Mouse (Mus musculus): ENCODE measurements around the gene Art4. TPM values are rescaled to one million over a fixed set of nuclear protein-coding genes. Genes with fewer than 3 reads are reported as not detected.

Art4 gene
- total RNA-seq, 1 experiment from 2014 or later = 5.4 TPM

GRCm38 (mm10) chr6:136866150-136866549, 8.6 kb upstream of the Art4 start:
- DNase-seq = no peak

GRCm38 (mm10) chr6:136865360-136865759, 7.8 kb upstream of the Art4 start:
- DNase-seq = no peak

GRCm38 (mm10) chr6:136861020-136861419, 3.5 kb upstream of the Art4 start:
- DNase-seq = no peak

GRCm38 (mm10) chr6:136858420-136858819, 887 bp upstream of the Art4 start:
- no peak for DNase-seq

GRCm38 (mm10) chr6:136857873-136858260, 334 bp upstream of the Art4 start:
- no peak for DNase-seq

GRCm38 (mm10) chr6:136856071-136856636, 1.4 kb downstream of the Art4 start:
- peak; percentile 35 for DNase-seq

GRCm38 (mm10) chr6:136855183-136855582, 2.4 kb downstream of the Art4 start:
- no peak for DNase-seq

- DNase-seq = no peak
Measured at GRCm38 (mm10) chr6:136854361-136854781, 3.2 kb downstream of the Art4 start.

GRCm38 (mm10) chr6:136852762-136853161, 4.8 kb downstream of the Art4 start:
- DNase-seq = no peak

GRCm38 (mm10) chr6:136852348-136852747, 5.2 kb downstream of the Art4 start:
- DNase-seq = no peak

- DNase-seq = no peak
Measured at GRCm38 (mm10) chr6:136850267-136850666, 7.3 kb downstream of the Art4 start.

GRCm38 (mm10) chr6:136848971-136849370, 8.6 kb downstream of the Art4 start:
- DNase-seq = no peak

GRCm38 (mm10) chr6:136848399-136848798, 9.1 kb downstream of the Art4 start:
- no peak for DNase-seq

- DNase-seq = peak; percentile 70
Measured at GRCm38 (mm10) chr6:136847790-136848189, 9.7 kb downstream of the Art4 start.

- DNase-seq = no peak
Measured at GRCm38 (mm10) chr6:136847267-136847666, 10.3 kb downstream of the Art4 start.

GRCm38 (mm10) chr6:136845706-136846480, 11.6 kb downstream of the Art4 start:
- DNase-seq = no peak

- no peak for DNase-seq
Measured at GRCm38 (mm10) chr6:136844903-136845302, 12.6 kb downstream of the Art4 start.

- no peak for DNase-seq
Measured at GRCm38 (mm10) chr6:136837323-136837722, 20.2 kb downstream of the Art4 start.

GRCm38 (mm10) chr6:136835352-136835751, 22.2 kb downstream of the Art4 start, which contains the start of gene Smco3:
Gene Smco3, minus strand, starts transcription at chr6:136835452.
- DNase-seq = no peak

GRCm38 (mm10) chr6:136831712-136832111, 25.8 kb downstream of the Art4 start:
- no peak for DNase-seq

- no peak for DNase-seq
Measured at GRCm38 (mm10) chr6:136828681-136829080, 28.9 kb downstream of the Art4 start.

GRCm38 (mm10) chr6:136827881-136828561, 29.5 kb downstream of the Art4 start, which contains the start of gene Wbp11:
Gene Wbp11, minus strand, starts transcription at chr6:136828233.
- DNase-seq = peak; percentile 93

GRCm38 (mm10) chr6:136827516-136827880, 30.0 kb downstream of the Art4 start, which contains the start of gene BC049715:
Gene BC049715, plus strand, starts transcription at chr6:136827626.
- DNase-seq = no peak
